ENCODE assay signal across 8 mouse cellular contexts in genomic region chr4:137388983-137389382, GRCm38 (mm10). TPM values are rescaled to one million over a fixed set of nuclear protein-coding genes. Genes with fewer than 3 reads are reported as not detected.
DNase-seq lines count a peak whose midpoint lies in the region; ATAC-seq and TF ChIP-seq lines count a peak whose summit lies in the region.

No protein-coding gene starts in this region.

- H3K27ac ChIP-seq in limb, embryonic 12.5 days: peak overlapping the region; percentile 92; the same call in 1 of the 2 replicates

- intact Hi-C loops in heart, postnatal 10 days (cut with DNase I): no loop called here

- peak overlapping the region; percentile 76 for H3K4me2 ChIP-seq in limb, embryonic 12.5 days

- CTCF ChIA-PET in Patski (lab: Charles Lee): interaction anchor here (1.2 to 1.4 kb wide), 2 partner anchors 12 to 75 kb away, joined by 3 to 4 read pairs; no protein-coding TSS in a partner anchor

- H3K4me1 ChIP-seq in limb, embryonic 12.5 days (replicated peaks): peaks cover 10% of the 10 kb centered on the region; the same call in 1 of the 2 replicates

- peak overlapping the region; percentile 75; the same call in 1 of the 2 replicates for H3K9ac ChIP-seq in limb, embryonic 12.5 days (replicated peaks)

- no peak for TF ChIP-seq CTCF in Patski (IDR thresholded peaks at IDR 0.05)

- DNase-seq in adrenal gland, postnatal 10 days: peak; percentile 66
- DNase-seq in adrenal gland, postnatal 25 days: no peak
- peak; percentile 35 for DNase-seq in Patski (ENCODE audit: low read depth, low spot score)
- peak; percentile 30 to 44 for DNase-seq in heart, postnatal 10 days
- peak; percentile 44 for DNase-seq in naive thymus-derived CD4-positive, alpha-beta T cell, adult 2 months (ENCODE audit: low read depth)
- no peak for DNase-seq in urinary bladder, postnatal 36 days (ENCODE audit: low spot score in 2 of 2)
- DNase-seq in embryo, embryonic 10 days (ENCODE audit: low spot score): no peak

- H3K27me3 ChIP-seq in Patski: no peaks in the 10 kb centered on the region
- H3K27me3 ChIP-seq in limb, embryonic 12.5 days: no peaks in the 10 kb centered on the region

- 45% methylated on average over 6 of the region's 6 CpGs for WGBS in limb, embryonic 12.5 days

- peaks cover 3% of the 10 kb centered on the region; the same call in 1 of the 2 replicates for H3K36me3 ChIP-seq in limb, embryonic 12.5 days

- in situ Hi-C loops in Patski (cut with MboI; ENCODE audit: low pct_unique_long_range_greater_than_20kb): no loop called here

- no peaks in the 10 kb centered on the region for H3K9me3 ChIP-seq in limb, embryonic 12.5 days

- ATAC-seq in Patski: peak; percentile 54
- no peak for ATAC-seq in limb, embryonic 12.5 days (ENCODE audit: insufficient number of reproducible peaks, insufficient read depth, low FRiP score, low TSS enrichment, low read depth)

- POLR2A ChIA-PET in Patski (lab: Charles Lee): interaction anchor here (0.7 to 1.4 kb wide), 4 partner anchors 11 to 103 kb away, joined by 3 to 5 read pairs (median 4); no protein-coding TSS in a partner anchor

- peak overlapping the region; percentile 81 for H3K4me3 ChIP-seq in limb, embryonic 12.5 days (replicated peaks)

RNA-seq across cellular contexts. Expression of gene Cela3a, which starts 20.6 kb away (rescaled TPM):
- not detected for total RNA-seq in adrenal gland, postnatal 10 days (2021)
- not detected in 2 replicates for total RNA-seq in adrenal gland, postnatal 25 days (2021)
- not detected for polyA plus RNA-seq in Patski (2021)
- total RNA-seq in heart, postnatal 10 days (2021): not detected
- not detected in 2 replicates for polyA plus RNA-seq in limb, embryonic 12.5 days (2016; fragmentation: Nextera tagmentation; extraction: Ambion mirVana)

RNA-seq across cellular contexts. Expression of gene Cdc42, which starts 31.5 kb away (rescaled TPM):
- 100 to 1,000 TPM; 348 to 351 TPM for total RNA-seq in adrenal gland, postnatal 10 days (2021)
- total RNA-seq in adrenal gland, postnatal 25 days (2021): 429 and 434 TPM in 2 replicates
- 245 TPM for polyA plus RNA-seq in Patski (2021)
- 100 to 1,000 TPM; 245 to 270 TPM for total RNA-seq in heart, postnatal 10 days (2021)
- 589 and 620 TPM in 2 replicates for polyA plus RNA-seq in limb, embryonic 12.5 days (2016; fragmentation: Nextera tagmentation; extraction: Ambion mirVana)

RNA-seq across cellular contexts. Expression of gene Cela3b, which starts 41.4 kb away (rescaled TPM):
- total RNA-seq in adrenal gland, postnatal 10 days (2021): not detected
- not detected in 2 replicates for total RNA-seq in adrenal gland, postnatal 25 days (2021)
- polyA plus RNA-seq in Patski (2021): not detected
- total RNA-seq in heart, postnatal 10 days (2021): not detected
- polyA plus RNA-seq in limb, embryonic 12.5 days (2016; fragmentation: Nextera tagmentation; extraction: Ambion mirVana): not detected in 2 replicates

Comparison
In these comparisons a context has a peak if more than half of its experiments do, and no peak if none do; other contexts are left out.
1. DNase-seq: peak in adrenal gland, postnatal 10 days (single experiment), Patski (single experiment), heart, postnatal 10 days (2 of 2) and naive thymus-derived CD4-positive, alpha-beta T cell, adult 2 months (single experiment); none in adrenal gland, postnatal 25 days (single experiment), urinary bladder, postnatal 36 days (0 of 2) and embryo, embryonic 10 days (single experiment).